Mouse (Mus musculus) urinary bladder, postnatal 10 days (tissue): Measurements from ENCODE around the gene Krt33a.

ENCODE experiments used
- DNase-seq: peaks from one replicate; pipeline ENCODE4 v3.0.0; 2022; ENCODE audit warnings: low spot score

The Krt33a gene

GRCm38 (mm10) chr11:99986180-99986647, 29.8 kb downstream of the Krt33a start, which contains the start of gene Krtap16-1:
Krtap16-1 (minus strand) TSS chr11:99986597.
- DNase-seq = no peak

- DNase-seq = no peak
Observed at GRCm38 (mm10) chr11:99985291-99986092, 30.5 kb downstream of the Krt33a start.

GRCm38 (mm10) chr11:99983442-99983841, 32.6 kb downstream of the Krt33a start:
- no peak for DNase-seq

GRCm38 (mm10) chr11:99982731-99983130, 33.3 kb downstream of the Krt33a start:
- DNase-seq = no peak

GRCm38 (mm10) chr11:99978953-99979352, 37.1 kb downstream of the Krt33a start, which contains the start of gene Krtap29-1:
Krtap29-1 (minus strand) TSS chr11:99979053.
- no peak for DNase-seq

GRCm38 (mm10) chr11:99965961-99966360, 50.1 kb downstream of the Krt33a start:
- DNase-seq = no peak

GRCm38 (mm10) chr11:99964213-99964612, 51.8 kb downstream of the Krt33a start:
- DNase-seq = no peak
